Mouse (Mus musculus) thymus, postnatal 25 days (tissue): Measurements from ENCODE around the gene Tbk1.

ENCODE experiments used
- DNase-seq: peaks from one replicate; pipeline ENCODE4 v3.0.0; 2022

Tbk1 gene

DNA sequence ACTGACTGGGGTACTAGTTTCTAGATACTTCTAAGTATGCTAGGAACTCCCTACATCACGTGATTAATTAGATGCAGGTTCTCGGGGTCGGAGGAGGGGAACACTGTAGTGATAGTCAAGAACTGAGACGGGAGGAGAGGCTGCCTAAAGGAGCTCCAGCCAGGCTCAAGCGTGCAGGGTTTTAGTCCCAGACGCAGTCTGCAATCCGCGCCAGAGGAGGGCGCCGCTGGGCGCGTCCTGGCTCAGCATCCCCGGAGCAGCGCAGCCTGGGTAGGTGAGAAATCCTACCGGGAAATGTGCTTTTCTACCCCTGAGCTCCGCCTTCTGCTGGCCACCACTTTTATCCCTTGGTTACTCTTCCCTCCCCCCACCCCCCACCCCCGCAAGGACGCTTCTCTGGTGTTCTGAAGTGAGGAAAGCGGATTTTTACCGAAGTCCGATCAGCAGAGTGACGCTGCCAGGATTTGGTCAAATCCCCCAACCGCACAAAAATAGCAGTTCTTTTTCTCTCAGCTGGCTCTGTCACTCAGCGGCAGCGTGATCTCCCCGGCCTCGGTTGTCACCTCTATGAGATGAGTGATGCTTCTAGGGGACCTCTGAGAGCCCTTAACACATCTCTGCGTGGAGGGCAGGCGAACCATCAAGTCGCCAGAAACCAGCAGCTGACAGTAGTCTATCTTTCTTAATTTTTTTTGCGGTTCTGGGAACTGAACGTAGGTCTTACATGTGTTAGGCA lies 53.3 kb downstream of the Tbk1 start:
- DNase-seq = peak; percentile 31

DNA sequence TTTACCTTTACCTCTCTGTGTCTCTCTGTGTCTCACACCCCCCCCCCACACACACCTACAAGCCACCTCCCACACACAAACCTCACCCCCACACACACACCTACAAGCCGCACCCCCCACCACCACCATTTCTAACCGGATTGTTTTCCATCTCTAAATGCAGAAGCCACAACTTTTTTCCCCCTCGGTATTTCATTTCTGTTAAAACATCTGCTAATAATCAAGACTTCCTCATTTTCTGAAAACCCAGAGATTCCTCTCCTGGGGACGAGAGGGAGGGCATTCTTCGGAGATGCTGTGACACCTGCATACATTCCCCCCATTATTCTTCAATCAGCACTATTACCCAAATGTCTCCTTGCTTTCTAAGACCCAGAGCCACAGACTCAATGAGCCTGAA lies 55.0 kb downstream of the Tbk1 start:
- no peak for DNase-seq

DNA sequence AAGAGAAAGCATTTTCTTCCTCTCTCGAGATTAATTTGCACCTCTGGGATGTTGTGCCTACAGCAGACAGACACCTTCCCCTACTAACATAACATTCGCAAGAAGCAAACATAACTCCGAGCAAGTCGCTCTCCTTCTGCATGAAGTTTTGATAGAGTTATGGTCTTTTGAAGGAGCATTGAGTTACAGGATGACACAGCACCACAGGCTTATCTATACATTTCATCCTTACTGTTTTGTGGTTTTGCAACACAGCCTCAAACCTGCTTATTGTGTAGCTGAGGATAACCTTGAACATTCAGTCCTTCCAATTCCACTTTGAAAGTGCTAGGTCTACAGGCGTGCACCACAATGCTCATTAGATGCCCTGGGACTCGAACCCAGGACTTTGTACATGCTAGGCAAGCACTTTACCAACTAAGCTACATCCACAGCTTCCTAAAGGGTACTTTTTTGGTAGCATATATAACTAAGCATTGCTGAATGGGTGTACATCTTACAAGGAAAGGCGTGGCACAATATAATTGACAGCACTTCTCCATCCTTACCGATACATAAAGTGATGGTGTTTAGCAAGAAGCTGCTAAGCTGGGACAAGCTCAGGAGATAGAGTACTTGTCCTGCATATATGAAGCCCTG lies 56.1 kb downstream of the Tbk1 start:
- DNase-seq = no peak

DNA sequence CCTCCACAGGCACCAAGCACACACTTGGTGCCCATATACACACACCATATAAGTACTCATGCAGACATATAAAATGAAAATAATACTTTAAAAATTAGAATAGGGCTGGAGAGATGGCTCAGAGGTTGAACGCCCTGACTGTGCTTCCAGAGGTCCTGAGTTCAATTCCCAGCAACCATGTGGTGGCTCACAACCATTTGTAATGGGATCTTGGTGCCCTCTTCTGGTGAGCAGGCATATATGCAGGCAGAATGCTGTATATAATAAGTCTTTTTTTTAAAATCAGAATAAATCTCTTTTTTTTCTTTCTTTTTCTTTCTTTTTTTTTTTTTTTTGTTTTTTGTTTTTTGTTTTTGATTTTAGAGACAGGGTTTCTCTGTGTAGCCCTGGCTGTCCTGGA lies 57.3 kb downstream of the Tbk1 start:
- no peak for DNase-seq

DNA sequence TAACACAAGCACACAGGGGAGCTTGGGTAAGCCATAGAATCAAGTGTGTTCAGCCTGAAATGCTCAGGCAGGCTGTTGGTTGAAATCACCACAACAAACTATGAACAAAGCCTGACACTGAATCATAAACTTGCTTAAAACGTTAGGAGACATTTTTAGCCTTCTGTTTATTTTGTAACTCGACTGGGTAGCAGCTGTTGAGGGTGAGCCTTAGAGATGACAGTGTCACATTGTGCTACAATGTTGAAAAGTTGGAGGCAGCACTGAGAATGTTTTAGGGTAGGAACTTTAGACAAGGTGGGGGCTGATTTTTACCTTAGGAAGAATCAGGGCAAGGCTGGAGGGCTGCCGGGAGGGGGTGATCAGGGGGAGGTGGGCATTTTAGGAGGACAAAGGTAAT lies 58.1 kb downstream of the Tbk1 start:
- DNase-seq = no peak

DNA sequence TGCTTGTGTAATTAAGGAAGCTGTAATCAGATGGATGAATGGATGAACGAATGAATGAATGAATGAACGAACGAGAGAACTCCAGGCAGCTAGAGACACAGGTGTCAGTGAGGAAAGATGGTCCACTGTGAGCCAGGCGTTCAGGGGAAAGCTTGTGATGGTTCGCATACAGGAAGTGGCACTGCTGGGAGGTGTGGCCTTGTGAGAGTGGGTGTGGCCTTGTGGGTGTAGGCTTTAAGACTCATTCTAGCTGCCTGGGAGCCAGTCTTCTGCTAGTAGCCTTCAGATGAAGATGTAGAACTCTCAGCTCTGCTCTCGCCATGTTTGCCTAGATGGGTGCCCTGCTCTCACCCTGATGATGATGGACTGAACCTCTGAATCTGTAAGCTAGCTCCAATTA lies 59.5 kb downstream of the Tbk1 start:
- peak; percentile 37 for DNase-seq

DNA sequence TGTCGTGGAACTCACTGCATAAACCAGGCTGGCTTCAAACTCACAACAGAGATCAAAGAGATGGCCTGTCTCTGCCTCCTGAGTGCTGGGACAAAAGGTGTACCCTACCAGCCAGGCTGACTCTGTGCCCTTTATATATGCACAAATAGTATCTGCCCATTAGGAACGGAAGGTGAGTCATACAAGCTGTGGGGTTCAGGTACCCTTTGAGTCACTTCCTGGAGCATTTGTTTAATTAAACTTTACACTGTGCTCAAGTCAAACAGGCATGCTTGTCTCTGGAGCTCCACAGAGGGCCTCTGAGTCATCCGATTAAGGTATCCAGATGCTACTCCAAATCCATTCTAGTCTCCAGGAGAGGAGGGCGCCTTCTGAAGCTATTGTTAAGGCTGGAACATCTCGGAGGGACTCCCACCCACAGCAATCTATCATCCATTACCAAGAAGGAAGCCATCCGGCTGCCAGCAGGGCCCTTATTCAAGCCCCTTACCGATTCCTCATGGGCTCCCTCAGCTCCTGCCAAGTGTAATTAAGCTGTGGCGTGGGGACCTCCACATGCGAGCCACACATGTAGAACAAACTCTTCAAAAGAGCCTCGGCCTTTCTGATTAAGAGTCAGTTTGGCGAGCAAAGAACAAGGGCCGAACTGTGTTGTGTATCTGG lies 65.5 kb downstream of the Tbk1 start:
- DNase-seq = no peak

DNA sequence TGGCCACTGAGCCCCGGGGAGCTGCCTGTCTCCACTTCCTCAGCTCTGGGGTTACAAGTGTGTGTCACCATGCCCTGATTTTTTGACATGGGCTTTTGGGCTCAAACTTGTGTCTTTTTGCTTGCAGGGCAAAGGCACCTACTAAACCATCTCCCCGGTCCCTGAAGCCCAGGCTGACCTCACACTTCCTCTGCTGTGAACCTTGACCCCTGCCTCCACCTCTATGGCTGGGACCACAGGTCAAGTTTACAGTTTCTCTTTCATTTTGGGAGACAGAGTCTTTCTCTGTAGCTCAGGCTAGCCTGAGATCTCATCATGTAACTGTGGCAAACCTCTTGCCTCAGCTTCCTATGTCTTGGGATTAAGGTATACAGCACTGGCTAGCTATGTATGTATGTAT lies 66.9 kb downstream of the Tbk1 start:
- DNase-seq = no peak

DNA sequence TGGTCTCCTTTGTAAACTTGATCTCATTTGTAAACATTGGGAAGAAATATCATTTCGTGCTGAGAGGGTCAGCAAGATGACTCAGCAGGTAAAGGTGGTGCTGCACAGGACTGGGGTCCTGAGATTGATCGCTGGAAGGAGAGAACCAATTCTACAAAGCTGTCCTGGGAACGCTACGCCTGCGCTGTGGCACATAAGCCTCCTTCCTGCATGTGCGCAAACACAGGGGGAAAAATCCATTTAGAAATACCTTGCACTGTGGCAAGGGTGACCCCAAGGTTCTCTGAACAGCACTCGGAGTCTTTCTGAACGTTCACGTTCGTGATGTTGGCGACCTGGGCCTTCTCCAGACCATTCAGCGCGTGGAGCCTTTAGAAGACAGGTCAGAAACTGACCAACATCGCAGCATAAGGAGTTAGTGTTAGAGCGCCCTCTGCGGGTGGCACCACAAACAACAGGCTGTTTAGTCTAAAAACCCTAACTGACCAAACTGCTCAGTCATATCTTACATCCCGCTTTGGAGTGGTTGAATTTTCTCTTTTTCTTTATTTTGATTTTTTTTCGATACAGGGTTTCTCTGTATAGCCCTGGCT lies 70.5 kb downstream of the Tbk1 start:
- peak; percentile 74 for DNase-seq

DNA sequence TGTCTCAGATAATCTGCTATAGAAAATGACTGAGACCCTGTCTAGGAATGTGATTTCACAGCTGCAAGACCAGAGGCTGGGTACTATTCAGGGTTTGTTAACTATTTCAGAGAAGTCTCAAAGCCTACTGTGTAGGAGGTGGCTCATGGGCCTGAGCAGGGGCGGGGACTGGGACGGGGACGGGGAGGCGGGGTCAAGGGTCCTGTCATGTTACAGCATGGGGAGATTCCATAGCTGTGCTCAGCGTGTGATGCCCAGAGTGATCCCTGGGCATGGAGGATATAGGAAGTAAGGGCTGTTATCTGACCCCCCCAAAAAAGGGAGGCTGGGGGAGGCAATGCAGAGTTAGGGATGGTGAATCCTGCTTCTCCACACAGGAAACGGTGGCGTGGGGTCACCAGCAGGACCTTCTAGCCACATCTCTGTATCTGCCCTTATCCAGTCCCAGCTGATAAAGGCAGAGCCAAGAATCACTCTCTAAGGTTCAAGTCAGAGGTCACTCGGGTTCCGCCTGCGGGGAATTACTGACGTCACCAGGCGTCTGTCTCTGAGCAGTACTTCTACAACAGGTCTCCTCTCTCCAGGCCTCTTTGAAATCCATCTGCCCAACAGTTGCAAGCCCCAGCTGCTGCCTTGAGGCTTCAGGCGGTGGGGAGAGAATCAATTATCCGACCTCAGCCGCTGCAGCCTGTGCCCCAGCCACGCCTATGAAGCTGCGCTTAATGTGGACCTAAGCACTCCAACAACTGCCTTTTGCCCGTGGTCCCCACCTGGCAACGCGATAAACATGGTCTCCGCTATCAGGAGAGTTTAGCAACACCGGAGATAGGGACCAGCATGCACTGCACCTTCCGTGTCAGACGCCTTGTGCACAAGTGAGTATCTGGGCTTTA lies 76.6 kb downstream of the Tbk1 start:
- no peak for DNase-seq

DNA sequence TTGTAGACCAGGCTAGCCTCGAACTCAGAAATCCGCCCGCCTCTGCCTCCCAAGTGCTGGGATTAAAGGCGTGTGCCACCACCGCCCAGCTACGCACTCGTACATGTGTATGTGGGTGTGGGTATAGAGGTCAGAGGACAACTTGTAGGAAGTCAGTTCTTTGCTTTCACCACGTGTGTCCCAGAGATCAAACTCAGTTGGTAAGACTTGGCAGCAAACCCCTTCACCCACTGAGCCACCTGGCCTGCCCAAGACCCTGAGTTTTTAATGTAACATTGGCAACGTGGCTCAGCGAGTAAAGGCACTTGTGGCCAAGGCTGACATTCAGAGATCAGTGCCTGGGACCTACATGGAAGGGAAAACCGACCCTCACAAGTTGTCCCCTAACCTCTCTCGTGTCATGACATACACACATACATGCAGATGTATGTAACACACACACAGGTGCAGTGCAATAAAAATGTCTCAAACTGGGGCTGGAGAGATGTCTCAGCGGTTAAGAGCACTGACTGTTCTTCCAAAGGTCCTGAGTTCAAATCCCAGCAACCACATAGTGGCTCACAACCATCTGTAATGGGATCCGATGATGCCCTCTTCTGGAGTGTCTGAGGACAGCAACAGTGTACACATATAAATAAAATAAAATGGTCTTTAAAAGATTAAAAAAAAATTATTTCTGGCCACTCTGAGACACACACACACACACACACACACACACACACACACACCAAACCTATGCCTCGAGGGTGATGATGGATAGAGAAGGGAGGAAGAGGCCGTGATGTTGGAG lies 78.6 kb downstream of the Tbk1 start:
- no peak for DNase-seq

DNA sequence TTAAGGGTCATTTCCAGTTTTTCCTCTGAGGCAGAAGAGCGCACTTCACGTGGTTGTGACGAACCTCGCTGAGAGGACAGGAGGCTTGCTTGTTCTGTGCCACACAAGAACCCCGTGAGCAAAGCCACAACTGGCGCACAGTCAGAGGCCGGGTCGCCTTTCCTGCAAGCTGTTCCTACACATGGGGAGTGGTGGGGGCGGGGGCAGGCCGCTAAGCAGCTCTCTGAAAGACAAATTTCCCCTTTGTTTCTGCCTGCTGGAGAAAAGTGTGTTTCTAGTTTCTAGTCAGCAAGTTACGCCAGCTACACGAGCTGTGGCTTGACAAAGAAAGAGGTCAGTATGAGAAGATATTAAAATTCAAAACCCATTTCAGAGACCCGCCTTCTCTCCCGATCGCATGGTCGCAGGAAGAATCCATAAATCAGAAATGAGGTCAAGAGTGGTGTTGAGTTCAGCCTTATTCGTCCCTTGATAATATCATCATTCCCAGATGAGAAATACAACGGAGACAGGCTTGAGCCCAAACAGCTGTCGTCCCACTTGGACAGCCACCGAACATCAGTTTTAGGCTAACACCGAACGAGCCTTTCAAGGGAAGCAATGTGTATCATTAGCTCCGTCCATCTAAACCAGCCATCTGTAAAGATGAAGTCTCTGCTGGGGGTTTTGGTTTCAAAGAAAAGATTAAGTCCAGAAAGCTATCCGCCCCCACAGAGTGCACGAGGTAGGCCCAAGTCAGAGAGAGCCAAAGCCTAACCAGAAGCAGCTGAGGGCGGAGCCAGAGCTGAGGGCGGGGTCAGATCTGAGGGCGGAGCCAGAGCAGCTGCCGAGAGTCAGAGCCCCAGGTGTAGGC lies 79.6 kb downstream of the Tbk1 start:
- DNase-seq = peak; percentile 94

DNA sequence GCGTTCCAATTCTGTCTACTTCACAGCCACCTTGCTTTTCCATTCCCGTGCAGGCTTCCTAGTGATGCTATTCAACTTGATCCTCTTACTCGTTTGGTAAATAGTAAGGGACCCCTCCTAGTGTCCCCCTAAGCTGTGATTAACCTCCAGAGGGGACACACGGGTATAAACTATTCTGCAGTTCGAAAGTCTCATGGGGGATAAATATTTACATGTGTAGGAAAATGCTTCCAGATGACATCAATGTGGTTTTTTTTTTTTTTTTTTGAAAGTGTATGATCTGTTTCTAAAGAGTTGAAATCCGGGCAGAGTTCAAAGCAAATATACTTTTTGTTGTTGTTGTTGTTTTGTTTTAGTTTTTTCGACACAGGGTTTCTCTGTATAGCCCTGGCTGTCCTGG lies 80.7 kb downstream of the Tbk1 start:
- no peak for DNase-seq

DNA sequence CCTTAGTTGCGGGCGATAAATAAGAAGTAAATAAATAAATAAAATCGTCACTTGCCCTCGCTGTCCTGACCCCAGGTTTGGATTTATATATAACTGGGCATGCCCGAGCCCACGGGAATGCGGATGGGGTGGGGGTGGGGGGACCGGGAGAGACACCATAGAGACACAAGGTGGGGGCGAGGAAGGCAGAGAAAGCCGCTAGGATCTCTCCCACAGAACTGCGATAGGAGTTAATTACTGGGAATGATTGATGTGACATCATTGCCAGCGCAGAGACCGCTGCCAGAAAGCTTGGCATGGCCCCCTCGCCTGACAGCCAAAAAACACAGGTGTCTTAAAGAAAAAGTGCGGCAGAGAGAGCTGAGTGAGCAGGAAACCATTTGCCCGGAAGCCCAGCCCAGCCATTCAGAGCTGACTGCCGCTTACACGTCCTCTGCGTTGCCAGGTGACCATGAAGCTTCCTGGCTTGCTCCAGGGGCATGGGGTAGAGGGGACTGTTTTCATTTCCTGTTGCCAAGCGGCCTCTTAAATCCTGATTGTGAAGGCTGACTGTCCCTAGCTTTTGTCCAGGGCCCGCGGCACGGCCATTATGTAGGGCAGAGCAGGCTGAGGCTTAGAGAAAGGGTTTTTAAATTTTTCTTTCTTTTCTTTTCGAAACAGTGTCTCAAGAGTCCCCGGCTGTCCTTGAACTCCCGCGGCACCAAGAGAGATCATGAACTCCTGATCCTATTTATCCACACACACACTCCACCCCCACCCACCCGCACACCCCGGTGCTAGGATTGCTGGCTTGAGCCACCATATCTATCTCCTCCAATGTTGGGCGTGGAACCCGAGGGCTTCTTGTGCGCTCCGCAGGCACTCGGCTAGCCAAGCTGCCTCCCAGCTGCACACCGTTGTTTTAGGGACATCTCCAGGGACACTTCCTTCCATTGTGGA lies 81.3 kb downstream of the Tbk1 start:
- peak; percentile 85 for DNase-seq

DNA sequence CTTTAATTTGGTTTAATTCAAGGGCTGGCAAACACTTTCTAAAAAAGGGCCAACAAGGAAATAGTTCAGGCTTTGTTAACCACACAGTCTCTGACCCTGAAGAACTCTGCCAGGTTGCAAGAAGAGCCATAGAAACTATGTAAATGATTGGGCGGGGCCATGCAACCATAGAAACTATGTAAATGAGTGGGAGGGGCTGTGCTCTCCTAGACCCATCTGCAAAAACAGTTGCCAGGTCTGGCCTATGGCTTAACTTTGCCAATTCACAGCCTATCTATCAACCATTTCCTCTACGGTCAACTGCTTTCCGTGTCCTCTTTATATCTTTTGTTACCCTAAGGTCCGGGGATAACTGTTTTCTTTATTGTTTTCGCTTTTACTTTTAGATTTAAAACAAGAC lies 85.4 kb downstream of the Tbk1 start:
- DNase-seq = peak; percentile 14

DNA sequence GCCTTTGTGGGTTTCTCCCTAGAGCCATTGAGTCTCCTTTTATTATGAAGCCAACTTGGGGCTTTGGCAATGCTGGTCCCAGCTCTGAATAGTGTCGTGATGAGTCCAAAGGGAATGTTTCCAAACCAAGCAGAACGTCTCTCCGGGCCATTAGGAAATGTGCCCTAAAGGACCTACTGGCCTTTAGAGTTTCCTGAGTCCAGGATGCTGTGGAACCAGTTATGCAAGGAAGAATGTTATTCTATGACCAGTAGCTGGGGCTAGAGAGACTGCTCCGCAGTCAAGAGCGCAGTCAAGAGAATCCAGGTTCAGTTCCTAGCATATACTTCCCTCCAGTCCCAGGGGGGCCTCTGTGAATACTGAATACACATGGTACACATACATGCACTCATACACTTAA lies 86.6 kb downstream of the Tbk1 start:
- no peak for DNase-seq

DNA sequence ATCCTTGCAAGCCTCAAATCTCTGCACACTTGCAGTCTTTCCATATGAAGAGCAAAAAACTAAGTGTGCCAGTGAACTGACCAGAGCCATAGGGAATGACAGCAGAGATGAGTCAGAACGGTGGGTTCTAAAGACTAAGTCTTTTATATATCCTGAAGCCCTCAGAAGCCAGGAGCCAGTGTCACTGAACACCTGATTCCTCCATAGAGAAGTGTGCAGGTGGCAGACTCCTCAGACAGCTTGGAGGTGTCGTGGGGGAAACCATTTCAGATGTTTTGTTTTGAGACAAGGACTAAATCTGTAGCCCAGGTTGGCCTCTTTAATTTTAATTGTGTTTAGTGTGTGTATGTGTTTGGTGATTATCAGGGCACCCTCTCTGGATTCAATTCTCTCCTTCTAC lies 87.5 kb downstream of the Tbk1 start:
- DNase-seq = no peak

DNA sequence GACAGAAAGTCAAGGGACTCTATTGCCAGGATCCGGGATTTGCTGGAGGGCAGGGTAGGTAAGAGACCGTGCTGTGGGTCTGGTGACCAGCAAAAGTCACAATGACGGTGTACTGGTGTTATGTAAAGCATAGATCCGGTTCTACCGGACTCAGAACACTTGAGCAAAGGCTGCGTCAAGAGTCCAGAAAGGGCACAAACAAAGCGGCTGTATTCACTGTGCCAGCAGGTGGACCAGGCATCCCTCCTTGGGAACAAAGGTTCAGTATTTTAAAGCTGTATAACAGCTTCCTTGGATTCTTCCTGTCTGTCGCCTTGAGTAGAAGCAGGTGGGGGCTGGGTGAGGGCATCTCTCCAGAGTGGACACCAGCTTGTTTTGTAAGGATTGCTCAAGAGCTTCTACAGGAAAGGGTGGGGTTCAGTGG lies 88.1 kb downstream of the Tbk1 start:
- no peak for DNase-seq

DNA sequence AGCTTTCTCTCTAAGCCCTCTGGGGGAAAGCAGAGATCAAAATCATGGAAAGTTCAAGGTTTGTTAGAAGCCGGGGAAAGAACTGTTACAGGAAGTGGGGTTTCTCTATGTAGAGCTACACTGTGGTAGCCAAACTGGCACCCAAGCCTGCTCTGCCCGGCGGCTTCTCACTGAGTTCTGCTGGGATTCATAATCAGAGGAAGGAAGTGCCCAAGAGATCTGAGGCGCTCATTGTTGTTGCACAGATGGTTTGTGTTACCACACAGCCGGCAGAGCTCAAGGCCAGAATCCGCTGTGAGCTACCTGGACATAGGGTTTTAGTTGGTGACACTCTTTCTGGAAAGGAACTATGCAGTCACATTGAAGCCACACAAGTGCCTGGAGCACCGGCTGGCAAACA lies 88.6 kb downstream of the Tbk1 start:
- no peak for DNase-seq

DNA sequence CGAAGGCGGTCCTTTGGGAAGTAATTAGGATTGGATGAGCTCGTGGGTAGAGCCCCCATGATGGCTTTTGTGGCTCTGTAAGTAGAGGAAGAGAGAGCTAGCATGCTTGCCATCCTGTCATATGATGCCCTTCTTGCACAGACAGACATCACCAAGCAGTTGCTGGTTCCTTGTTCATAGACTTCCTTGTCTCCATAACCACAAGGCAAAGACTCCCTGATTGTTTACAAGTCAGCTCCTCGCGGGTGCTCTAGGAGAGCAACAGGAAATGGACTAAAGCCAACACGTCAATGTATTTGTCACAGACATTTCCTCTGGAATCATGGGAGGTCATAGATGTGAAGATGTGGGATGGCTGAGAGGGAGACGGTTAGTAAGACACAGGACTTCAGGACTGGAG lies 90.0 kb downstream of the Tbk1 start:
- no peak for DNase-seq
